Mouse (Mus musculus) embryonic fibroblast, embryonic 13.5 days (primary cell): ENCODE data around the gene Fbf1. TPM values are rescaled to one million over a fixed set of nuclear protein-coding genes. Genes with fewer than 3 reads are reported as not detected.
"Not testable (repeated sequence)": the region's sequence is repeated elsewhere in the genome, so short reads cannot be mapped to it uniquely, and the experiment has no call there.

ENCODE experiments used
- H3K27ac ChIP-seq: 2 replicates; pipeline ENCODE4 v1.5.1; 2012; ENCODE audit warnings: low read length, control low read depth, inconsistent platforms; ENCODE audit not compliant: insufficient read depth
- H3K4me1 ChIP-seq: 2 replicates; pipeline ENCODE4 v1.6.1; 2011; ENCODE audit warnings: low read length; ENCODE audit not compliant: control insufficient read depth, insufficient read depth
- H3K4me3 ChIP-seq: 2 replicates; pipeline ENCODE4 v1.5.1; 2011; ENCODE audit warnings: mild to moderate bottlenecking, control low read depth, low read length; ENCODE audit not compliant: insufficient read depth
- CTCF ChIP-seq: IDR thresholded peaks from 2 replicates; pipeline ENCODE4 v1.5.1; 2011; ENCODE audit warnings: mild to moderate bottlenecking, control low read depth, low read length, moderate library complexity, borderline replicate concordance; ENCODE audit not compliant: insufficient read depth
- POLR2A ChIP-seq: IDR thresholded peaks from 2 replicates; pipeline ENCODE4 v1.6.1; 2011; ENCODE audit warnings: low read depth, mild to moderate bottlenecking, control low read depth, low read length, moderate library complexity
- polyA plus RNA-seq: library from polyadenylated mRNA; stranded (reverse); fragments of >200 nt; gene quantifications from 2 replicates; pipeline ENCODE4 v1.2.4, GENCODE M21; 2011; ENCODE audit warnings: low read depth; ENCODE audit not compliant: missing spikeins, insufficient read length

The Fbf1 gene
- polyA plus RNA-seq, 1 experiment: 34.5 TPM

GRCm38 (mm10) chr11:116096213-116097108 lies 71.5 kb downstream of the Fbf1 start:
- TF ChIP-seq CTCF (peak; percentile 22; the same call in 1 of the 2 replicates), POLR2A (no peak)
- Histone ChIP-seq H3K4me3 (no peak overlapping the region), H3K4me1 (no peaks in the 10 kb centered on the region), H3K27ac (no peak overlapping the region)

DNA sequence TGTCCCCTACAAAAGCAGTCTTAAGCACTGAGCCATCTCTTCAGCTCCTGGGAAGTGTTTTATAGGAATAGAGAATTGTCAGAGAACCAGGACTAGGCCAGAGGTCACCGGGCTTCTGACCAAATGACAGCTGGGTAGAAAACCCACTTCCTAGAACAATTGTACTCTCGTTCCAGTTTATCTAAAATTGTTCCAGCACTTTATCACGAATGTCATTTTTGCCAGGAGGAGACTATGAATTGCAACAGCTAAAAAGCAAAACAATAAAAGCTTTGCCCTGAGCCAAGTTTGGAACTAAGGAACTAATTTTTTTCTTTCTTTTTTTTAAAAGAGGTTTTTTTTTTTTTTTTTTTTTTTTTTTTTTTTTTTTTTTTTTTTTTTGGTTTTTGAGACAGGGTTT lies 72.4 kb downstream of the Fbf1 start:
- TF ChIP-seq POLR2A (no peak), CTCF (no peak)
- no peak overlapping the region for H3K4me3 ChIP-seq
- H3K4me1 ChIP-seq: no peaks in the 10 kb centered on the region
- H3K27ac ChIP-seq: no peak overlapping the region

DNA sequence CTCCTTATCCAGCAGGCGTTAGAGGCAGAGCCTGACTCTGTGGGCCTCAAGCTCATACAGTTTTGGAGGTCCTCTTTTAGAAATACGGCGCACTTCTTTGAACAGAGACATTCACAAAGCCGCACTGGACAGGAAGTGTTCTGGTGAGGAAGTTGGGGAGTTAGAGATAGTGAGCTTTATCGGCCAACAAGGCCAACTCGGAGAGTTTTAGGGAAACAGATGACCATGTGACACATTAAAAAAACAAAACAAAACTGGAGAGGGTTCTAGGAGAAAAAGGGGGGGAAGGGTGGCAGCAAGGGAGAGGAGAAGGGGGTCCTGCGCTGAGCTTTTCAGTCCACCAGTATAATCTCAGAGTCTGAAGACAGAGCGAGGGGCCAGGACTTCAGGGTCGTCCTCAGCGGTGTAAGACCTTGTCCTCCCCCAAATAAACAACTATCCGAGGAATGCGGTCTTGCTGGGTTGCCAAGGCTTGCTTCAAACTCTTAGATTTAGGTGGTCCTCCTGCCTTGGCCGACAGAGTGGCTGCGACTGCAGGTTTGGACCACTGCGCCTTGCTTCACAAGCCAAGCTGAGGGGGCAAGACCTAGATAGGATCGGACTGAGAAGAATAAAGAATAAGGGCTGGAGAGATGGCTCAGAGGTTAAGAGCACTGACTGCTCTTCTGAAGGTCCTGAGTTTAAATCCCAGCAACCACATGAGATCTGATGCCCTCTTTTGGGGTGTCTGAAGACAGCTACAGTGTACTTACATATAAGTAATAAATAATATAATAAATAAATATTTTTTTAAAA lies 74.0 kb downstream of the Fbf1 start:
- Histone ChIP-seq H3K4me3 (no peak overlapping the region), H3K4me1 (no peaks in the 10 kb centered on the region), H3K27ac (no peak overlapping the region)
- no peak for TF ChIP-seq CTCF

- not testable (repeated sequence) for H3K27ac ChIP-seq, H3K4me1 ChIP-seq, H3K4me3 ChIP-seq
Measured at GRCm38 (mm10) chr11:116092959-116093358, 75.0 kb downstream of the Fbf1 start.

Other genes with a start within 250 kb of the Fbf1 start
- 45.2 and 50.0 TPM in 2 replicates for gene Sap30bp, start 234.9 kb downstream of the Fbf1 start, polyA plus RNA-seq
- 11.3 and 15.8 TPM in 2 replicates for gene Recql5, start 234.7 kb downstream of the Fbf1 start, polyA plus RNA-seq
- gene Itgb4, start 193.5 kb downstream of the Fbf1 start, polyA plus RNA-seq: 1.3 and 2.1 TPM in 2 replicates
- 50.8 and 58.6 TPM in 2 replicates for gene Galk1, start 155.4 kb downstream of the Fbf1 start, polyA plus RNA-seq
- 339 and 513 TPM in 2 replicates for gene H3f3b, start 140.2 kb downstream of the Fbf1 start, polyA plus RNA-seq
- gene Unk, start 137.8 kb downstream of the Fbf1 start, polyA plus RNA-seq: 16.9 and 18.8 TPM in 2 replicates
- not detected in 2 replicates for gene Unc13d, start 90.2 kb downstream of the Fbf1 start, polyA plus RNA-seq
- gene Wbp2, start 81.2 kb downstream of the Fbf1 start, polyA plus RNA-seq: 55.1 and 63.8 TPM in 2 replicates
- gene Trim47, start 41.0 kb downstream of the Fbf1 start, polyA plus RNA-seq: 21.5 and 25.1 TPM in 2 replicates
- gene Trim65, start 37.0 kb downstream of the Fbf1 start, polyA plus RNA-seq: 2.8 and 2.9 TPM in 2 replicates
- 31.6 and 32.5 TPM in 2 replicates for gene Mrpl38, start 29.3 kb downstream of the Fbf1 start, polyA plus RNA-seq
- 9.8 and 16.3 TPM in 2 replicates for gene Ten1, start 30.7 kb upstream of the Fbf1 start, polyA plus RNA-seq
- 51.3 and 54.3 TPM in 2 replicates for gene Acox1, start 30.9 kb upstream of the Fbf1 start, polyA plus RNA-seq
- gene Evpl, start 69.9 kb upstream of the Fbf1 start, polyA plus RNA-seq: 0.16 TPM in 1 of 2 replicates, not detected in the other
- 71.1 and 71.4 TPM in 2 replicates for gene Srp68, start 106.1 kb upstream of the Fbf1 start, polyA plus RNA-seq
- not detected in 2 replicates for gene Galr2, start 112.8 kb upstream of the Fbf1 start, polyA plus RNA-seq
- 54.1 and 60.1 TPM in 2 replicates for gene Exoc7, start 139.1 kb upstream of the Fbf1 start, polyA plus RNA-seq
- 0.98 TPM in 1 of 2 replicates, not detected in the other for gene Foxj1, start 167.2 kb upstream of the Fbf1 start, polyA plus RNA-seq
- gene Rnf157, start 244.9 kb upstream of the Fbf1 start, polyA plus RNA-seq: 18.2 and 23.2 TPM in 2 replicates